Mouse (Mus musculus) MEL (cell line): Measurements from ENCODE around the gene Hspa2. TPM values are rescaled to one million over a fixed set of nuclear protein-coding genes. Genes with fewer than 3 reads are reported as not detected.

Source experiments
- DNase-seq: peaks from one replicate; pipeline ENCODE4 v3.0.0; 2011; ENCODE audit warnings: low read depth, low spot score
- H3K27ac ChIP-seq: 2 replicates; pipeline ENCODE4 v1.5.1; 2012; ENCODE audit warnings: low read depth, mild to moderate bottlenecking, control low read depth, low read length, moderate library complexity; ENCODE audit not compliant: control insufficient read depth
- H3K27me3 ChIP-seq, 2 experiments: fragments of 150-350 bp in 1 of 2; sonication (generic) in 1 of 2; 2 replicates each; pipeline ENCODE4 v1.6.1; 2012; ENCODE audit warnings: low read length in 2 of 2, mild to moderate bottlenecking in 2 of 2, improper control_type of control experiment in 1 of 2, moderate library complexity in 1 of 2; ENCODE audit not compliant: insufficient read depth in 2 of 2, control insufficient read depth in 1 of 2
- H3K36me3 ChIP-seq, 2 experiments: 2 replicates each; pipeline ENCODE4 v1.6.1; 2012 to 2014; ENCODE audit warnings: low read length in 2 of 2, improper control_type of control experiment in 1 of 2, inconsistent platforms in 1 of 2, mild to moderate bottlenecking in 1 of 2; ENCODE audit not compliant: insufficient read depth in 2 of 2, control insufficient read depth in 1 of 2
- H3K4me1 ChIP-seq, 2 experiments: fragments of 150-350 bp in 1 of 2; sonication (generic) in 1 of 2; 2 replicates each; pipeline ENCODE4 v1.6.1; 2012; ENCODE audit warnings: low read length in 2 of 2, improper control_type of control experiment in 1 of 2, mild to moderate bottlenecking in 1 of 2; ENCODE audit not compliant: insufficient read depth in 2 of 2, control insufficient read depth in 1 of 2
- H3K4me3 ChIP-seq, 2 experiments: fragments of 150-350 bp in 1 of 2; sonication (generic) in 1 of 2; 2 replicates each; pipeline ENCODE4 v1.5.1; 2012; ENCODE audit warnings: low read depth in 2 of 2, low read length in 2 of 2, mild to moderate bottlenecking in 2 of 2, moderate library complexity in 2 of 2, control low read depth in 1 of 2, improper control_type of control experiment in 1 of 2; ENCODE audit not compliant: control insufficient read depth in 1 of 2, insufficient read depth in 1 of 2
- H3K79me2 ChIP-seq: 2 replicates; pipeline ENCODE4 v1.6.1; 2012; ENCODE audit warnings: mild to moderate bottlenecking, low read length, moderate library complexity; ENCODE audit not compliant: control insufficient read depth, poor library complexity, insufficient read depth
- H3K9ac ChIP-seq: 2 replicates; pipeline ENCODE4 v1.6.1; 2012; ENCODE audit warnings: low read depth, mild to moderate bottlenecking, control low read depth, low read length, moderate library complexity; ENCODE audit not compliant: control insufficient read depth, poor library complexity, severe bottlenecking
- H3K9me3 ChIP-seq: fragments of 150-350 bp; sonication (generic); replicated peaks from 2 replicates; pipeline ENCODE4 v1.6.1; 2012; ENCODE audit warnings: mild to moderate bottlenecking, low read length, improper control_type of control experiment, moderate library complexity; ENCODE audit not compliant: insufficient read depth
- BHLHE40 ChIP-seq: IDR thresholded peaks from 2 replicates; pipeline ENCODE4 v1.6.1; 2012; ENCODE audit warnings: low read depth, mild to moderate bottlenecking, inconsistent platforms, low read length, improper control_type of control experiment, borderline replicate concordance
- CHD1 ChIP-seq: IDR thresholded peaks from 2 replicates; pipeline ENCODE4 v1.6.1; 2012; ENCODE audit warnings: low read depth, mild to moderate bottlenecking, inconsistent platforms, low read length, improper control_type of control experiment
- CTCF ChIP-seq, 3 experiments: IDR thresholded peaks in 2 of 3; conservative IDR thresholded peaks in 1 of 3; 2 replicates each; pipeline ENCODE4 v1.5.1; 2011 to 2012; ENCODE audit warnings: low read length in 3 of 3, low read depth in 2 of 3, mild to moderate bottlenecking in 2 of 3, improper control_type of control experiment in 1 of 3, inconsistent platforms in 1 of 3, mixed read lengths in 1 of 3, moderate library complexity in 1 of 3; ENCODE audit not compliant: control insufficient read depth in 1 of 3, insufficient read depth in 1 of 3, poor library complexity in 1 of 3, severe bottlenecking in 1 of 3
- E2F4 ChIP-seq: IDR thresholded peaks from 2 replicates; pipeline ENCODE4 v1.6.1; 2011; ENCODE audit warnings: low read depth, low read length, improper control_type of control experiment, borderline replicate concordance
- EP300 ChIP-seq, 2 experiments: IDR thresholded peaks; 2 replicates each; pipeline ENCODE4 v1.6.1; 2011; ENCODE audit warnings: improper control_type of control experiment in 2 of 2, low read length in 2 of 2, low read depth in 1 of 2, mild to moderate bottlenecking in 1 of 2
- ETS1 ChIP-seq: IDR thresholded peaks from 2 replicates; pipeline ENCODE4 v1.6.1; 2012; ENCODE audit warnings: low read depth, mild to moderate bottlenecking, inconsistent platforms, low read length, improper control_type of control experiment, moderate library complexity
- GABPA ChIP-seq: IDR thresholded peaks from 2 replicates; pipeline ENCODE4 v1.6.1; 2012; ENCODE audit warnings: low read depth, mild to moderate bottlenecking, inconsistent platforms, low read length, improper control_type of control experiment, moderate library complexity
- GATA1 ChIP-seq: IDR thresholded peaks from 2 replicates; pipeline ENCODE4 v1.6.1; 2011; ENCODE audit warnings: low read depth, low read length, improper control_type of control experiment
- HCFC1 ChIP-seq: IDR thresholded peaks from 2 replicates; pipeline ENCODE4 v1.6.1; 2012; ENCODE audit warnings: low read depth, mild to moderate bottlenecking, inconsistent platforms, low read length, improper control_type of control experiment, moderate library complexity
- JUND ChIP-seq: IDR thresholded peaks from 2 replicates; pipeline ENCODE4 v1.6.1; 2011; ENCODE audit warnings: low read depth, mild to moderate bottlenecking, improper control_type of control experiment, low read length
- KAT2A ChIP-seq: conservative IDR thresholded peaks from 2 replicates; pipeline ENCODE4 v1.6.1; 2012; ENCODE audit warnings: low read depth, low read length, improper control_type of control experiment, inconsistent platforms
- MAFK ChIP-seq: IDR thresholded peaks from 2 replicates; pipeline ENCODE4 v1.6.1; 2011; ENCODE audit warnings: low read depth, mild to moderate bottlenecking, low read length, improper control_type of control experiment, borderline replicate concordance
- MAX ChIP-seq: IDR thresholded peaks from 2 replicates; pipeline ENCODE4 v1.6.1; 2011; ENCODE audit warnings: low read length, improper control_type of control experiment
- MAZ ChIP-seq: IDR thresholded peaks from 2 replicates; pipeline ENCODE4 v1.6.1; 2012; ENCODE audit warnings: low read depth, mild to moderate bottlenecking, inconsistent platforms, low read length, improper control_type of control experiment
- MYB ChIP-seq: IDR thresholded peaks from 2 replicates; pipeline ENCODE4 v1.6.1; 2011; ENCODE audit warnings: mild to moderate bottlenecking, low read depth, low read length, improper control_type of control experiment
- MYC ChIP-seq: IDR thresholded peaks from 2 replicates; pipeline ENCODE4 v1.6.1; 2011; ENCODE audit warnings: low read depth, mild to moderate bottlenecking, low read length, improper control_type of control experiment, moderate library complexity
- NELFE ChIP-seq: IDR thresholded peaks from 2 replicates; pipeline ENCODE4 v1.6.1; 2011; ENCODE audit warnings: low read depth, low read length, improper control_type of control experiment
- NRF1 ChIP-seq: IDR thresholded peaks from 2 replicates; pipeline ENCODE4 v1.6.1; 2014; ENCODE audit warnings: low read depth, mild to moderate bottlenecking, inconsistent platforms, low read length, improper control_type of control experiment, moderate library complexity; ENCODE audit not compliant: poor library complexity, insufficient read depth, severe bottlenecking
- POLR2AphosphoS2 ChIP-seq: IDR thresholded peaks from 2 replicates; pipeline ENCODE4 v1.6.1; 2011; ENCODE audit warnings: low read length, improper control_type of control experiment
- POLR2AphosphoS5 ChIP-seq: IDR thresholded peaks from 2 replicates; pipeline ENCODE4 v1.6.1; 2012; ENCODE audit warnings: low read depth, borderline replicate concordance, mild to moderate bottlenecking, inconsistent platforms, low read length, moderate library complexity, mixed read lengths
- RAD21 ChIP-seq: IDR thresholded peaks from 2 replicates; pipeline ENCODE4 v1.6.1; 2011; ENCODE audit warnings: mild to moderate bottlenecking, low read depth, low read length, improper control_type of control experiment
- RCOR1 ChIP-seq: IDR thresholded peaks from 2 replicates; pipeline ENCODE4 v1.6.1; 2012; ENCODE audit warnings: low read depth, mild to moderate bottlenecking, inconsistent platforms, low read length, improper control_type of control experiment
- SMC3 ChIP-seq: IDR thresholded peaks from 2 replicates; pipeline ENCODE4 v1.6.1; 2011; ENCODE audit warnings: low read depth, low read length, improper control_type of control experiment
- TAL1 ChIP-seq: IDR thresholded peaks from 2 replicates; pipeline ENCODE4 v1.6.1; 2012; ENCODE audit warnings: mild to moderate bottlenecking, inconsistent platforms, low read length, moderate library complexity, mixed read lengths
- TBP ChIP-seq: IDR thresholded peaks from 2 replicates; pipeline ENCODE4 v1.8.0; 2011; ENCODE audit warnings: low read depth, low read length, improper control_type of control experiment
- TCF12 ChIP-seq: IDR thresholded peaks from 2 replicates; pipeline ENCODE4 v1.6.1; 2014; ENCODE audit warnings: low read depth, mild to moderate bottlenecking, inconsistent platforms, low read length, improper control_type of control experiment, moderate library complexity
- UBTF ChIP-seq: IDR thresholded peaks from 2 replicates; pipeline ENCODE4 v1.6.1; 2012; ENCODE audit warnings: low read depth, mild to moderate bottlenecking, inconsistent platforms, low read length, improper control_type of control experiment, moderate library complexity, borderline replicate concordance; ENCODE audit not compliant: insufficient read depth
- USF1 ChIP-seq: IDR thresholded peaks from 2 replicates; pipeline ENCODE4 v1.6.1; 2014; ENCODE audit warnings: low read depth, mild to moderate bottlenecking, inconsistent platforms, low read length, improper control_type of control experiment, moderate library complexity
- USF2 ChIP-seq, 2 experiments: IDR thresholded peaks; 2 replicates each; pipeline ENCODE4 v1.6.1; 2011 to 2012; ENCODE audit warnings: improper control_type of control experiment in 2 of 2, low read length in 2 of 2, borderline replicate concordance in 1 of 2, inconsistent platforms in 1 of 2, low read depth in 1 of 2, mild to moderate bottlenecking in 1 of 2; ENCODE audit not compliant: insufficient read depth in 1 of 2
- ZC3H11A ChIP-seq: IDR thresholded peaks from 2 replicates; pipeline ENCODE4 v1.6.1; 2012; ENCODE audit warnings: low read depth, mild to moderate bottlenecking, inconsistent platforms, low read length, improper control_type of control experiment
- ZMIZ1 ChIP-seq: IDR thresholded peaks from 2 replicates; pipeline ENCODE4 v1.6.1; 2012; ENCODE audit warnings: low read depth, mild to moderate bottlenecking, inconsistent platforms, low read length, improper control_type of control experiment, moderate library complexity
- ZNF384 ChIP-seq: IDR thresholded peaks from 2 replicates; pipeline ENCODE4 v1.6.1; 2012; ENCODE audit warnings: low read depth, mild to moderate bottlenecking, inconsistent platforms, low read length, improper control_type of control experiment
- polyA plus RNA-seq, 2 experiments: library from polyadenylated mRNA; stranded (reverse) in 1 of 2; unstranded in 1 of 2; fragments of >175 nt in 1 of 2; fragments of >200 nt in 1 of 2; gene quantifications; 2 replicates each; pipeline versions ENCODE4 v1.2.1 to v1.2.4; 2012; ENCODE audit warnings: low replicate concordance in 2 of 2, low read depth in 1 of 2; ENCODE audit not compliant: insufficient read length in 2 of 2, insufficient read depth in 1 of 2, missing spikeins in 1 of 2
- total RNA-seq: library from RNA; depleted of rRNA; stranded (reverse); fragments of 300-350 nt; gene quantifications from 2 replicates; pipeline ENCODE4 v1.2.3, GENCODE M21; 2012

The Hspa2 gene
- total and polyA plus RNA-seq, 3 experiments = 6.6 to 9.3 TPM; not detected in 1

DNA sequence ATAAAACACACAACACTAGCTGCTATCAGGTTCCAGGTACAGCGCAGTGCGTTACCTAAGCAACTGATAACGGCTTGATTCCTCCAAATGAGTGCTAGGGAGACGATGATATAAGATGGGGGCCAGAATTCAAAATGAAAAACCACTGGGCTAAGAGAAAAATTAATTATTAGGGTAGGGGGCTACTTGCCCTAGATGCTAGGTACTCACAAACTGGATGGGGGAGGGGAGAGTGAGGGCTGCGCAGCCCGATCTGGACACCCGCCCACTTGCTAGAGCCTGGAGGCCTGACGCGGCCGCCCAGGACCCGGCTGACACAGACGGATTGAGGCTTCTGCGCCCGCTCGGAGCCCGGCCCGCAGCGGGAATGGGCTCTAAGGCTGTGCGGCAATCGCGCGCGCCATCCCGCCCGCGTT, 35.2 kb upstream of the Hspa2 start (continued):
- TF ChIP-seq MYB (no peak), CTCF (IDR thresholded peaks at IDR 0.05 in 2 of 3, conservative IDR thresholded peaks at IDR 0.05 in 1 of 3; ENCODE audit: control insufficient read depth in 1 of 3, insufficient read depth in 1 of 3, low read depth in 2 of 3, low read length in 3 of 3, poor library complexity in 1 of 3, severe bottlenecking in 1 of 3) (no peak), HCFC1 (0 out of 2 replicates have a peak, but pooled peaks have one; percentile 1), ETS1 (no peak), NELFE (no peak), ZC3H11A (no peak), NRF1 (no peak), GATA1 (peak; percentile 84)

DNA sequence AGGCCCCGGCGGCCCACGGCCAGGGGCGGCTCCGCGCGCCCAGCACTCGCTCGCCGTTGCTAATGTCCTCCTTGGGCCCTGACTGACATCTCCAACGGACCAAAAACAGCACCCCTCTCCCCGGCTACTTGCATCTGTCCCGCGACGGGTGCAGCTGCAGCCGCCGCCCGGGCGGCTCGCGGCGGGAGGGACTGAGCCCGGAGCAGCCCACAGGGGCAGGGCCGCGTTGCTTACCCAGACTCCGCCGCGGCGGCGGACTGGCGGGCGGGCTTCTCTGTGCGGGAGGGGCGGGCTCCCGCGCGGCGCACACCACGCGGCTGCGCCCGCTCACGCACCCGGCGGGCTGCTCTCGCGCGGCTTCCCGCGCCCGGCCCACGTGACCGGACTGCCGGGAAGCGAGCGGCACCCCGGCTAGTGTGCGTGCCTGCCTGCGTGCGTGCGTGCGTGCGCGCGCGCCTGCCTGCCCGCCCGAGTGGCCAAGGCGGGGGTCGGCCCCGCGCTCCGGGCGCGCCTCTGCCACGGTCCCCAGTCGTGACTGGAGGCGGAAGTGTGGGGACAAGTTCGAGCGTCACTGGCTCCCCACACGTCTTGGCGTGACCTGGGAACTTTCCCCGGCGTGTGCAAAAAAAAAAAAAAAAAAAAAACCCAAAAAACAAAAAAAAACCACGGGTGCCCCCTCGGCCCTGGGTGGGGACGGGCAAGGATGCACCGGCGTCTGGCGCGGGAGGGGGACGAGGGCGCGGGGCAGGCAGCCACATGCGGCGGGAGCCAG, 34.6 kb upstream of the Hspa2 start, which contains the start of gene Zbtb25:
Gene Zbtb25 (minus strand): TSS at position 397 of the 772 bp plus-strand sequence.
- H3K27ac ChIP-seq = peak within 1 kb of the TSS; percentile 97
- no peaks in the 10 kb centered on the region for H3K9me3 ChIP-seq
- H3K27me3 ChIP-seq = no peaks in the 10 kb centered on the region
- peak; percentile 82 for DNase-seq
- peaks cover 81% of the 10 kb centered on the region for H3K79me2 ChIP-seq
- H3K4me3 ChIP-seq = peak within 1 kb of the TSS; percentile 87 to 94
- peaks cover 0 to 46% of the 10 kb centered on the region in 2 experiments; a peak in 2 of 4 replicates for H3K36me3 ChIP-seq
- peaks cover 26 to 35% of the 10 kb centered on the region in 2 experiments for H3K4me1 ChIP-seq
- H3K9ac ChIP-seq = peak within 1 kb of the TSS; percentile 100
- no peak for TF ChIP-seq ZC3H11A
- no peak for TF ChIP-seq TCF12
- no peak for TF ChIP-seq JUND
- TF ChIP-seq USF1 = peak; percentile 88
- no peak for TF ChIP-seq SMC3
- 0 out of 2 replicates have a peak, but pooled peaks have one; percentile 1 for TF ChIP-seq KAT2A
- TF ChIP-seq POLR2AphosphoS2 = no peak
- peak; percentile 87 for TF ChIP-seq MAX
- no peak for TF ChIP-seq ZMIZ1
- TF ChIP-seq NRF1 = peak; percentile 57
- TF ChIP-seq CHD1 = peak; percentile 97
- TF ChIP-seq MYC = no peak
- TF ChIP-seq BHLHE40 = no peak
- TF ChIP-seq USF2 (IDR thresholded peaks at IDR 0.05; ENCODE audit: borderline replicate concordance in 1 of 2, insufficient read depth in 1 of 2, low read depth in 1 of 2, low read length in 2 of 2) = no peak
- TF ChIP-seq ETS1 = no peak
- peak in 1 of 2 experiments; percentile 4; a peak in 1 of 4 replicates for TF ChIP-seq EP300 (IDR thresholded peaks at IDR 0.05; ENCODE audit: low read depth in 1 of 2, low read length in 2 of 2)
- no peak for TF ChIP-seq TAL1
- no peak for TF ChIP-seq MYB
- TF ChIP-seq GABPA = no peak
- no peak for TF ChIP-seq GATA1
- TF ChIP-seq TBP = no peak
- TF ChIP-seq HCFC1 = 0 out of 2 replicates have a peak, but pooled peaks have one; percentile 8
- TF ChIP-seq POLR2AphosphoS5 = no peak
- TF ChIP-seq ZNF384 = peak; percentile 83
- peak; percentile 49; the same call in 1 of the 2 replicates for TF ChIP-seq MAZ
- no peak; the same call in 1 of the 2 replicates for TF ChIP-seq UBTF
- no peak; the same call in 1 of the 2 replicates for TF ChIP-seq E2F4
- TF ChIP-seq RCOR1 = no peak
- no peak for TF ChIP-seq MAFK
- TF ChIP-seq RAD21 = no peak
